Mouse (Mus musculus): ENCODE measurements around the gene Ticam1.

GRCm38 (mm10) chr17:56269741-56270140, 6.8 kb downstream of the Ticam1 start:
- TF ChIP-seq POLR2A (IDR thresholded peaks at IDR 0.05; ENCODE audit: low read depth, low read length) (no peak), CTCF (conservative IDR thresholded peaks at IDR 0.05; ENCODE audit: insufficient read depth, insufficient read length, low read depth, low read length) (no peak)
